Mouse (Mus musculus) megakaryocyte, embryonic 14.5 days (primary cell): ENCODE data around the gene Olfr427.

Experiments used
- FLI1 ChIP-seq: IDR thresholded peaks from 2 replicates; pipeline ENCODE4 v1.6.1; 2012; ENCODE audit warnings: low read length, inconsistent platforms, mixed read lengths
- GATA1 ChIP-seq: IDR thresholded peaks from 3 replicates; pipeline ENCODE4 v1.6.1; 2012; ENCODE audit warnings: mixed read lengths, low read length, inconsistent platforms, borderline replicate concordance

GRCm38 (mm10) chr1:174149289-174149688 is 52.6 kb downstream of the Olfr427 start:
- no peak for TF ChIP-seq GATA1
- no peak for TF ChIP-seq FLI1
